Mouse (Mus musculus): ENCODE results near the gene Olfr406.

The Olfr406 gene

GRCm38 (mm10) chr11:74259508-74259907 is at the start of gene Olfr406:
Gene Olfr406, plus strand, starts transcription at chr11:74259808.
- no peak for DNase-seq (ENCODE audit: inconsistent ontology term)

- DNase-seq (ENCODE audit: inconsistent ontology term) = no peak
Measured at GRCm38 (mm10) chr11:74211279-74211678, 48.3 kb upstream of the Olfr406 start, which contains the start of gene Olfr43. Gene Olfr43, minus strand, starts transcription at chr11:74211379.

GRCm38 (mm10) chr11:74241201-74241600 is 18.4 kb upstream of the Olfr406 start:
- no peak for DNase-seq (ENCODE audit: inconsistent ontology term)

DNA sequence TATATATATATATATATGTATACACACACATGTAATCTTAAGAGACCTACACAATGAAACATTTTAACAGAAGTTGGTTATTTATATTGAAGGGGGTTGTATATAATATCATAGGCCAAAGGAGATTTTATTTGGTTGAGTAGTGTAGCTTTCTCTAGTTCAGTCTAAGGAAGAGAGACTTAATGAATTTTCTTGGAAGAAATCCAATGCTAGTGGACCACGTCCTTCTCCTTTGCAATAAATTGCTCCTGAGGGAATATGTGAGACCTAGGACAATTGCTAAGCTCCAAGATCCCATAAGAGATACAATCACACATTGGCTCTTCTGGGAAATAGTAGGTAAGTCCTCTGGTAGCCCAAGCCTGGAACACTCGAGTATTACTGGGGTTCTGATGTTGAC is 23.8 kb downstream of the Olfr406 start, which contains the start of gene Olfr59:
TSS of gene Olfr59 (plus strand) at position 301 of the 400 bp plus-strand sequence.
- no peak for DNase-seq (ENCODE audit: inconsistent ontology term)

GRCm38 (mm10) chr11:74287256-74287655 is 27.6 kb downstream of the Olfr406 start:
- DNase-seq (ENCODE audit: inconsistent ontology term) = no peak

Measured in Muller cell, postnatal 12 days (primary cell).